Comparison of ENCODE assay signal across 9 mouse cellular contexts in genomic region chr1:43112882-43113281, GRCm38 (mm10). TPM values are rescaled to one million over a fixed set of nuclear protein-coding genes. Genes with fewer than 3 reads are reported as not detected.
DNase-seq lines count a peak whose midpoint lies in the region; TF ChIP-seq lines count a peak whose summit lies in the region.
"Had no signal": no experiment of that assay in that cellular context is flagged by ENCODE, and none has a peak within 500 bp of the region (broad histone marks: within the 10 kb centered on the region; RNA-seq: fewer than 3 reads in every experiment).

No protein-coding gene starts in this region.

- TF ChIP-seq POLR2A in embryonic fibroblast, embryonic 13.5 days (IDR thresholded peaks at IDR 0.05; ENCODE audit: low read depth, low read length), result no peak
- TF ChIP-seq POLR2A in small intestine, adult 2 months (IDR thresholded peaks at IDR 0.05; ENCODE audit: low read depth, low read length), result no peak

- H3K4me3 ChIP-seq in embryonic fibroblast, embryonic 13.5 days (ENCODE audit: insufficient read depth, low read length), result no peak overlapping the region
- H3K4me3 ChIP-seq in small intestine, adult 2 months (ENCODE audit: low read depth, low read length), result no peak overlapping the region
- H3K4me3 ChIP-seq: heart, embryonic 15.5 days had no signal

- 87% methylated on average over 2 of the region's 2 CpGs for WGBS in small intestine, adult 2 months

- no peaks in the 10 kb centered on the region for H3K4me1 ChIP-seq in embryonic fibroblast, embryonic 13.5 days (ENCODE audit: control insufficient read depth, insufficient read depth, low read length)
- H3K4me1 ChIP-seq in small intestine, adult 2 months (ENCODE audit: control insufficient read depth, insufficient read depth, insufficient read length, low read length), result no peaks in the 10 kb centered on the region
- H3K4me1 ChIP-seq: heart, embryonic 15.5 days had no signal

- H3K27ac ChIP-seq in embryonic fibroblast, embryonic 13.5 days (ENCODE audit: insufficient read depth, low read length), result no peak overlapping the region
- H3K27ac ChIP-seq in small intestine, adult 2 months (ENCODE audit: insufficient read depth, low read depth, low read length), result no peak overlapping the region

- peaks cover 39% of the 10 kb centered on the region for H3K36me3 ChIP-seq in small intestine, adult 2 months (ENCODE audit: control insufficient read depth, insufficient read depth, low read length)

- DNase-seq in adrenal gland, postnatal 10 days, result peak; percentile 59
- DNase-seq in adrenal gland, adult 8-10 months, result no peak
- peak; percentile 40 for DNase-seq in urinary bladder, postnatal 25 days (ENCODE audit: low spot score)
- DNase-seq in urinary bladder, postnatal 10 days (ENCODE audit: low spot score), result no peak
- peak; percentile 77 to 83 for DNase-seq in kidney, postnatal 4 days
- DNase-seq in lung, postnatal 10 days, result peak; percentile 74

- peak; percentile 73; the same call in 1 of the 2 replicates for TF ChIP-seq CTCF in embryonic fibroblast, embryonic 13.5 days (IDR thresholded peaks at IDR 0.05; ENCODE audit: borderline replicate concordance, insufficient read depth, low read length)
- peak; percentile 62; the same call in 1 of the 2 replicates for TF ChIP-seq CTCF in small intestine, adult 2 months (IDR thresholded peaks at IDR 0.05; ENCODE audit: extremely low read depth, insufficient read length, insufficient replicate concordance, low read depth, low read length)

- H3K27me3 ChIP-seq in small intestine, adult 2 months (ENCODE audit: control insufficient read depth, insufficient read depth, low read length), result no peaks in the 10 kb centered on the region
- H3K27me3 ChIP-seq: heart, embryonic 15.5 days had no signal

RNA-seq across cellular contexts. Expression of gene AI597479, which starts 14.4 kb away (rescaled TPM):
- 10 to 100 TPM; 13.2 to 16.4 TPM for total RNA-seq in adrenal gland, postnatal 10 days (2021)
- 10 to 100 TPM; 15.6 to 21.4 (median 20.1) TPM for total RNA-seq in adrenal gland, adult 8-10 months (2022)
- polyA plus RNA-seq in embryonic fibroblast, embryonic 13.5 days (2011; ENCODE audit: insufficient read length, low read depth, missing spikeins), result 16.7 and 18.9 TPM in 2 replicates
- 0.86 and 1.6 TPM in 2 replicates for polyA plus RNA-seq in small intestine, adult 2 months (2012; rRNA removed)

RNA-seq across cellular contexts. Expression of gene Tgfbrap1, which starts 14.4 kb away (rescaled TPM):
- total RNA-seq in adrenal gland, postnatal 10 days (2021), result 10 to 100 TPM; 23.0 to 26.8 TPM
- total RNA-seq in adrenal gland, adult 8-10 months (2022), result 10 to 100 TPM; 34.5 to 43.4 (median 39.3) TPM
- 15.1 and 15.5 TPM in 2 replicates for polyA plus RNA-seq in embryonic fibroblast, embryonic 13.5 days (2011; ENCODE audit: insufficient read length, low read depth, missing spikeins)
- 7.6 and 11.1 TPM in 2 replicates for polyA plus RNA-seq in small intestine, adult 2 months (2012; rRNA removed)

Comparison
In these comparisons a context has a peak if more than half of its experiments do, and no peak if none do; other contexts are left out.
1. DNase-seq: peak in adrenal gland, postnatal 10 days (single experiment), urinary bladder, postnatal 25 days (single experiment), kidney, postnatal 4 days (2 of 2) and lung, postnatal 10 days (single experiment); none in adrenal gland, adult 8-10 months (single experiment) and urinary bladder, postnatal 10 days (single experiment).